Mouse (Mus musculus) hindbrain, embryonic 13.5 days (tissue): ENCODE data around the gene Sephs2. TPM values are rescaled to one million over a fixed set of nuclear protein-coding genes. Genes with fewer than 3 reads are reported as not detected.
A peak's percentile ranks its signal among the peaks of the same experiment; 100 is the strongest.

Source experiments
- ATAC-seq: fragments of 200-750 bp; cut with Nextera tagmentation; 2 replicates; pipeline ENCODE4 v1.8.0; 2017; ENCODE audit warnings: moderate TSS enrichment; ENCODE audit not compliant: low FRiP score
- H3K27ac ChIP-seq: fragments of 300-500 bp; sonication (generic); 2 replicates; pipeline ENCODE4 v1.5.1; 2015; ENCODE audit warnings: inconsistent platforms, mild to moderate bottlenecking, moderate library complexity
- H3K27me3 ChIP-seq: fragments of 300-500 bp; sonication (generic); 2 replicates; pipeline ENCODE4 v1.6.1; 2015; ENCODE audit warnings: mild to moderate bottlenecking, inconsistent platforms
- H3K36me3 ChIP-seq: fragments of 300-500 bp; sonication (generic); 2 replicates; pipeline ENCODE4 v1.6.1; 2015; ENCODE audit warnings: mild to moderate bottlenecking, inconsistent platforms
- H3K4me1 ChIP-seq: fragments of 300-500 bp; sonication (generic); replicated peaks from 2 replicates; pipeline ENCODE4 v1.6.1; 2015; ENCODE audit warnings: inconsistent platforms
- H3K4me2 ChIP-seq: fragments of 300-500 bp; sonication (generic); 2 replicates; pipeline ENCODE4 v1.6.1; 2015; ENCODE audit warnings: inconsistent platforms, mild to moderate bottlenecking, moderate library complexity
- H3K4me3 ChIP-seq: fragments of 300-500 bp; sonication (generic); 2 replicates; pipeline ENCODE4 v1.5.1; 2015; ENCODE audit warnings: mild to moderate bottlenecking, inconsistent platforms
- H3K9ac ChIP-seq: fragments of 300-500 bp; sonication (generic); 2 replicates; pipeline ENCODE4 v1.6.1; 2015; ENCODE audit warnings: mild to moderate bottlenecking, inconsistent platforms
- H3K9me3 ChIP-seq: fragments of 300-500 bp; sonication (generic); 2 replicates; pipeline ENCODE4 v1.6.1; 2016; ENCODE audit warnings: inconsistent platforms
- WGBS: fragments of 180-500 bp; shearing (Covaris S2); methylation state at CpG from one replicate; pipeline ENCODE4 v1.1.7; 2015; 5-methylcytosine and 5-hydroxymethylcytosine counted together
- polyA plus RNA-seq: library from polyadenylated mRNA; unstranded; fragments of >200 nt; fragmentation: Nextera tagmentation; extraction: Ambion mirVana; gene quantifications from 2 replicates; pipeline ENCODE4 v1.2.1, GENCODE M21; 2015

The Sephs2 gene
- polyA plus RNA-seq, 1 experiment from 2014 or later, result 59.7 TPM

DNA sequence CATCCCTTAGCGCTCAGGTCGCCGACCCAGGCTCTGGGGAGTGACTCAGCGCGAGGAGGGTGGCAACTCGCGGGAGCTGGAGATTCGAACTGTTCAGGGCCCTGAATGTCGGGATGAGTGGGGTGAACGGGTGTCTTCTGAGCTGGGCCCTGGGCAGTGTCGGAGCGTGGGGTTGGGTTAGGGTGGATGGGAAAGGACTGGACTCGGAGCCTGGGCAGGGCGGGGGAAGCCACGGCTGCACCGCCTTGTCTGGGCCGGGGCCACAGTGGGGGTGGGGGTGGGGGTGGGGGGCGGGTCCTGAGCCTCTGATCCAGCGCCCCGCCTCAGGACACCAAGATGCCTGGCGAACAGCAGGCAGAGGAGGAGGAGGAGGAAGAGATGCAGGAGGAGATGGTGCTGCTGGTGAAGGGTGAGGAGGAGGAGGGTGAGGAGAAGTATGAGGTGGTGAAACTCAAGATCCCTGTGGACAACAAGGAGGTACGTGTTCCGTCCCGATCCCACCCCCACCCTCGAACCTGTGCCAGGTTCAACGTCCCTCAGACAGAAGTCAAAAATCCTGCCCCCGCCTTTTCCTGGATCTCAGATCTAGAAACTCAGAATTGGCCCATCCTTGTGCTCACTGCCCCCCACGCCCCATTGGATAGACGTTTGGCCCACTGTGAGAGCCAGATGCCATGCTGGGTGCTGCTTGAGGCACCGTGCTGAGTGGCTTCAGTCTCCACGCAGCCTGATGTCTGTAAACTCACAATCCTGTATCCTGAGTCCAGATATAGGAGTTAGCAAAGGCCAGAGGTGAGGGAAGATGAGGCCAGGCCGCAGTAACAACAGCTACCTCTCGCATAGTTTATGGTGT lies 29.0 kb downstream of the Sephs2 start:
- H3K9ac ChIP-seq, result peak overlapping the region; percentile 94
- peaks cover 20% of the 10 kb centered on the region for H3K36me3 ChIP-seq
- H3K9me3 ChIP-seq, result no peaks in the 10 kb centered on the region
- peak; percentile 81 for ATAC-seq
- H3K4me1 ChIP-seq, result peaks cover 31% of the 10 kb centered on the region
- H3K4me3 ChIP-seq, result peak overlapping the region; percentile 78
- WGBS, result 13% methylated on average over 29 of the region's 33 CpGs
- no peaks in the 10 kb centered on the region for H3K27me3 ChIP-seq
- H3K27ac ChIP-seq, result peak overlapping the region; percentile 86
- peak overlapping the region; percentile 82 for H3K4me2 ChIP-seq

DNA sequence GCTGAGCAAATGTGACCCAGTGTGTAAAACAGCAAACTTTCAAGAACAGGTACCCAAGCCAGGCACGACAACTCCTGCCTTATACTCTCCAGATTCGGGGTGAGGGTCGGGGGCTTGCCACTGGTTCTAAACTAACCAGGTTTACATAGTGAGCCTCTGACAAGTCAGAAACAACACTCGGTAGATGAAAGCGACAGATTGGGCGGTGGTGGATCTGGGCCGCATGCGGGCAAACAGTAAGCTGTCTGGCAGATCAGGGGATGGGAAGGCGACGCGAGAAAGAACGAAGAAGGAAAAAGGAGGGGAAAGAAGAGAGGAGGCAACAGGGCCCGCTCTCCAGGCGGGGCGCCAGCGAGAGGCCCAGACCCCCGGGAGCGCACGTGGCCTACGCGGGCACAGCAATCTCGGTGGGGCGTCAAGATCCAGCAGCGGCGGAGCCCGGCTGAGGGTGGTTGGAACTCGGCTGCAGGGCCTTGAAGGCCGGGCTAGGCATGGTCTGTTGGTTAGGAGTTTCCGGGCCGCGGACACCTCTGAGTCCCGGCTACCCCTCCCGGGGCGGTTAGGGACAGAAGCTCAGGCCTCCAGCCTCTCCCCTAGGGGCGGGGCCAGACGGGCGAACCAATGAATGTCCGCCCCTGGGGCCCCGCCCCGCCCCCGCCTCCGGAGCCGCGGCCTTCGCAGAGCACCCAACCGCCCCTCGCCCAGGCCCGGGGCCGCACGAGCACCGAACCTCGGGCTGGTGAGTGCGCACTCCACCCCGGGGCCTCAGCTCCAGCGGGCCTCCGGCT lies 29.8 kb downstream of the Sephs2 start, which contains the start of gene Zfp771:
TSS of gene Zfp771 (plus strand) at position 405 of the 788 bp plus-strand sequence.
- H3K27me3 ChIP-seq, result no peaks in the 10 kb centered on the region
- ATAC-seq, result peak; percentile 93
- H3K9me3 ChIP-seq, result no peaks in the 10 kb centered on the region
- peak within 1 kb of the TSS; percentile 78 for H3K4me3 ChIP-seq
- peak within 1 kb of the TSS; percentile 82 for H3K4me2 ChIP-seq
- peaks cover 31% of the 10 kb centered on the region for H3K4me1 ChIP-seq
- WGBS, result 1% methylated on average over 53 of the region's 56 CpGs
- H3K27ac ChIP-seq, result peak within 1 kb of the TSS; percentile 86
- peaks cover 16% of the 10 kb centered on the region for H3K36me3 ChIP-seq
- H3K9ac ChIP-seq, result peak within 1 kb of the TSS; percentile 94

DNA sequence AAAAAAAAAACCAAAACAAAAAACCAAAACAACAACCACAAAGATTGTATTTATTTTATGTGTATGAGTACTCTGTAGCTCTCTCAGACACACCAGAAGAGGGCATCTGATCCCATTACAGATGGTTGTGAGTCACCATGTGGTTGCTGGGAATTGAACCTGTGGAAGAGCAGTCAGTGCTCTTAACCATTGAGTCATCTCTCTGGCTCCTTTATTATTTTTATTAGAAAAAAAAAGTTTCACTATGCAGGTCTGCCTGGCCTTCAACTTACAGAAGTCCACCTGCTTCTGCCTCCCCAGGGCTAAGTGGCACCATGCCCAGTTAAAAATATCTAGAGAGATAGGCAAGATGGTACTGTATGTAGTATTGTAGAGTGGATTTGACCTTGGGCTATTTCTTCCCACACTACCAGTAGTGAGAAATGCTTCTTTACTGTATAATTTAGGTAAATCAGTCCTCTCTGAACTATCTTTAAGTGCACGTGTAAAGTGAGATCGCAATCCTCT lies 30.4 kb downstream of the Sephs2 start:
- H3K9me3 ChIP-seq, result no peaks in the 10 kb centered on the region
- H3K27me3 ChIP-seq, result no peaks in the 10 kb centered on the region
- 53% methylated on average over 2 of the region's 2 CpGs for WGBS
- H3K36me3 ChIP-seq, result peaks cover 21% of the 10 kb centered on the region
- peak overlapping the region; percentile 82 for H3K4me2 ChIP-seq
- H3K9ac ChIP-seq, result peak overlapping the region; percentile 94
- H3K4me3 ChIP-seq, result peak overlapping the region; percentile 78
- no peak for ATAC-seq
- H3K4me1 ChIP-seq, result peaks cover 31% of the 10 kb centered on the region
- H3K27ac ChIP-seq, result peak overlapping the region; percentile 86

- Histone ChIP-seq H3K27me3 (no peaks in the 10 kb centered on the region), H3K4me1 (peaks cover 52% of the 10 kb centered on the region), H3K4me2 (peak overlapping the region; percentile 87), H3K36me3 (peaks cover 52% of the 10 kb centered on the region), H3K9me3 (no peaks in the 10 kb centered on the region), H3K9ac (no peak overlapping the region), H3K4me3 (no peak overlapping the region), H3K27ac (no peak overlapping the region)
- WGBS, result 94% methylated on average over 2 of the region's 2 CpGs
- ATAC-seq, result no peak
Measured at GRCm38 (mm10) chr7:127234777-127235176, 39.1 kb downstream of the Sephs2 start.

- Histone ChIP-seq H3K27ac (peak overlapping the region; percentile 100), H3K4me2 (peak overlapping the region; percentile 87), H3K4me1 (peaks cover 54% of the 10 kb centered on the region), H3K4me3 (peak overlapping the region; percentile 96), H3K9me3 (no peaks in the 10 kb centered on the region), H3K9ac (peak overlapping the region; percentile 98), H3K27me3 (no peaks in the 10 kb centered on the region), H3K36me3 (peaks cover 46% of the 10 kb centered on the region)
- ATAC-seq, result no peak
- 5% methylated on average over 9 of the region's 9 CpGs for WGBS
Measured at GRCm38 (mm10) chr7:127233765-127234164, 40.1 kb downstream of the Sephs2 start.

DNA sequence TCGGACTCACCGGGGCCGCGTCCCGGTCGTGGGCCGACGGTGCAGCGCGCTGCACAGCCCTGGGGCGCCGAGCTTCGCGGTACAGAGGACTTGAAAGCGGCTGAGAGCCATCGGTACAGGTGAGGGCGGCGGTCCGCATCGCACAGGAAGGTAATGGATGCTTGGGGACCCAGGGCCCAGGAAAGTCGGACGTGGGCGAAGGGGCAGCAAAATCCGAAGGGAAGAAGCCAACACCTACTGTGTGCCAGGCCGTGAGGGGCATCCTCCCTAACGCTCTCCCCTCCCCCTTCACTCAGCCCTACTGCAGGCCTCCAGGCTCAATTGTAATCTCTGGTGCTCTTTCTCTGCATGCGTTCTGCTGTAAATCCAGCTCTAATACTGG lies 40.5 kb downstream of the Sephs2 start:
- under 1% methylated on average over 27 of the region's 27 CpGs for WGBS
- peak overlapping the region; percentile 96 for H3K4me3 ChIP-seq
- H3K4me1 ChIP-seq, result peaks cover 54% of the 10 kb centered on the region
- H3K27me3 ChIP-seq, result no peaks in the 10 kb centered on the region
- H3K9me3 ChIP-seq, result no peaks in the 10 kb centered on the region
- peak overlapping the region; percentile 87 for H3K4me2 ChIP-seq
- peaks cover 42% of the 10 kb centered on the region for H3K36me3 ChIP-seq
- peak overlapping the region; percentile 98 for H3K9ac ChIP-seq
- peak; percentile 57 for ATAC-seq
- H3K27ac ChIP-seq, result peak overlapping the region; percentile 100

DNA sequence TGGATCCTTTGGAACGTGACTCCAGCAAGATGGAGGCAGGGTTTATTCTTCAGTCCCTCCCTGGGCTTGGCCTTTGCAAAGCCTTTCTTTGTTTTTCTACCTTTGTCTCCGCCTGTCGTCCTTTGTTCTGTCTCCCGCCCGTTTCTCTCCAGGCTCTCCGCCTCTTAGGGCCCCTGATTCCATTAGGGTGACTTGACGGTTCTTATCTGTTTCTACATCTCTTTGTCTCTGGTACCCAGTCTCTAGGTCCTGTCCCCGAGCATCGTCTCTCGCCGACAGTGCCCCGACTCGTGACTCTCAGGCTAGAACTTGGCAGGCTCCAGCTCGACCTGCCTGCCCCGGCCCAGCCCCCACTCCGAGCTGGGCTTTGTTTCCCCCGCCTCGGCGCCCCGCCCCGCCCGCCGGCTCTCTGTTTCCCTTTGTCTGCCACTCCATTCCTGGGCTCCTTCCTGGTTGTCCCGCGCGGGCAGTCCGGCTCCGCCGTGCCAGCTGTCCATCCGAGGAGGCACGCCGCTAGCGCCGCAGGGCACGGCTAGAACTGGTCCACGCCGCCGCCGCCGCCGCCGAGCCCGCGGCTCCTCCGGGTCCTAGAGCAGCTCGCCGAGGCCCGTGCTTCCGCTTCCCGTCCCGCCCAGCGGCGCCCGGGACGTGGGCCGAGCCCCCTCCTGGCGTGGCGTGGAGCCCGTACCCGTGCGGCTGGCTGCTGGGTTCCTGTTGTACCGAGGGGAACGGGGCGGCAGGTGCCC lies 41.1 kb downstream of the Sephs2 start, which contains the start of the genes Zfp553 and Sept1:
TSS of gene Zfp553 (plus strand) at position 440 of the 746 bp plus-strand sequence.
TSS of gene Sept1 (minus strand) at position 509 of the 746 bp plus-strand sequence.
- H3K4me2 ChIP-seq, result peak within 1 kb of the TSS; percentile 87
- peak; percentile 92 for ATAC-seq
- H3K4me1 ChIP-seq, result peaks cover 49% of the 10 kb centered on the region
- no peaks in the 10 kb centered on the region for H3K9me3 ChIP-seq
- peak within 1 kb of the TSS; percentile 100 for H3K27ac ChIP-seq
- H3K27me3 ChIP-seq, result no peaks in the 10 kb centered on the region
- H3K9ac ChIP-seq, result peak within 1 kb of the TSS; percentile 98
- WGBS, result under 1% methylated on average over 63 of the region's 64 CpGs
- peaks cover 37% of the 10 kb centered on the region for H3K36me3 ChIP-seq
- peak within 1 kb of the TSS; percentile 96 for H3K4me3 ChIP-seq

DNA sequence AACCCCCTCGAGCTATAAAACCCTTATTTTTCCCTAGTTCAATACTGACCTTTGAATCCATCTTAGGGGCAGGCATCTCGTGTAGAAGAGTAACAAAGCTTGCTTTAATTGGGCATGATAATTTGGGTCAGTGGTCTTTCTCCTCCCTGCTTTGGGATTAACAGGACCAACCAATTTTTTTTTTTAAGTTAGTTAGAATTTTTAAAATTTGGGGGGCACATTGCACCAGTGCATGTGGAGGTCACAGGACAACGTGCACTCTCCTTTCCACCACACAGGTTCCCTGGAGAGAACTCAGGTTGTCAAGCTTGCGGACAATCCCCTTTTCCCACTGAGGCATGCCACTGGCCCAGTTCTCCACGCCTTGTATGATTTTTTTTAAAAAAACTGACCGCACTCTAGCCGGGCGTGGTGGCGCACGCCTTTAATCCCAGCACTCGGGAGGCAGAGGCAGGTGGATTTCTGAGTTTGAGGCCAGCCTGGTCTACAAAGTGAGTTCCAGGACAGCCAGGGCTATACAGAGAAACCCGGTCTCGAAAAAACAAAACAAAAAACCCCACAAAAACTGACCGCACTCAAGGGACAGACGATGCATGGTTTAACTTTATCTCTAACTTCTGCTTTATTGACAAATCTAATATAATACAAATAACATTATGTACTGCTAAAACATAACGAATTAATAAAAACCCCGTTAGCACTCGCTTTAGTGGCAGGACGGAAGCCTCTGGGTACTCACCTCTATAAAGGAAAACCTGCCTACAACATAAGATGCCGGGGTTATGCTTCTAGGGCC lies 41.8 kb downstream of the Sephs2 start:
- Histone ChIP-seq H3K9ac (peak overlapping the region; percentile 98), H3K27me3 (no peaks in the 10 kb centered on the region), H3K4me3 (peak overlapping the region; percentile 96), H3K9me3 (no peaks in the 10 kb centered on the region), H3K27ac (peak overlapping the region; percentile 100), H3K4me1 (peaks cover 42% of the 10 kb centered on the region), H3K36me3 (peaks cover 29% of the 10 kb centered on the region), H3K4me2 (peak overlapping the region; percentile 87)
- WGBS, result 5% methylated on average over 20 of the region's 20 CpGs
- no peak; the same call in 1 of the 2 replicates for ATAC-seq

DNA sequence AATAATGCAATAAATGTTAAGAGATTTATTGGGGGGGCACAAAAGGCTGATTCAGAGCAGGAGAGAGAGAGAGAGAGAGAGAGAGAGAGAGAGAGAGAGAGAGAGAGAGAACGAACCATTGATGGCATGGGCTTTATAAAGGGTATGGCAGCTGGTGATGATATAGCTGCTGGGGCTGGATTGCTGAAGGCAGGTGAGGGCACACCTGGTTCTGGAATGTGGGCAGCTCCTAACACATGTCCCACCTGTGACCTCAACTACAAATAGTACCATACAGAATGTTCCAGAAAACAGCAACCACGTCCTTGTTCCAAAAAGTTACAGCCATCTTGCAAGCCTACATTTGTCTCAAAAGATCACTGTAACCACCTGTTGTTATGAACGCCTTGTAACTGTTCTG lies 42.5 kb downstream of the Sephs2 start:
- H3K4me1 ChIP-seq, result peaks cover 42% of the 10 kb centered on the region
- no peaks in the 10 kb centered on the region for H3K27me3 ChIP-seq
- ATAC-seq, result no peak

GRCm38 (mm10) chr7:127228615-127229303 lies 45.1 kb downstream of the Sephs2 start:
- H3K36me3 ChIP-seq, result 0 out of 2 replicates have a peak, but pooled peaks cover 5% of the 10 kb centered on the region
- H3K4me1 ChIP-seq, result peaks cover 25% of the 10 kb centered on the region
- no peaks in the 10 kb centered on the region for H3K9me3 ChIP-seq
- no peaks in the 10 kb centered on the region for H3K27me3 ChIP-seq
- no peak overlapping the region for H3K4me2 ChIP-seq
- 0 out of 2 replicates have a peak overlapping the region, but pooled peaks have one; percentile 1 for H3K27ac ChIP-seq
- no peak overlapping the region for H3K9ac ChIP-seq
- ATAC-seq, result no peak
- no peak overlapping the region for H3K4me3 ChIP-seq
- 72% methylated on average over 4 of the region's 4 CpGs for WGBS

More for the DNA sequence above, 42.5 kb downstream of the Sephs2 start:
- Histone ChIP-seq H3K9me3 (no peaks in the 10 kb centered on the region), H3K36me3 (peaks cover 22% of the 10 kb centered on the region), H3K4me2 (peak overlapping the region; percentile 87), H3K27ac (0 out of 2 replicates have a peak overlapping the region, but pooled peaks have one; percentile 100), H3K4me3 (peak overlapping the region; percentile 96), H3K9ac (peak overlapping the region; percentile 98)
- 67% methylated on average over 3 of the region's 3 CpGs for WGBS
